In the genomic region with DNA sequence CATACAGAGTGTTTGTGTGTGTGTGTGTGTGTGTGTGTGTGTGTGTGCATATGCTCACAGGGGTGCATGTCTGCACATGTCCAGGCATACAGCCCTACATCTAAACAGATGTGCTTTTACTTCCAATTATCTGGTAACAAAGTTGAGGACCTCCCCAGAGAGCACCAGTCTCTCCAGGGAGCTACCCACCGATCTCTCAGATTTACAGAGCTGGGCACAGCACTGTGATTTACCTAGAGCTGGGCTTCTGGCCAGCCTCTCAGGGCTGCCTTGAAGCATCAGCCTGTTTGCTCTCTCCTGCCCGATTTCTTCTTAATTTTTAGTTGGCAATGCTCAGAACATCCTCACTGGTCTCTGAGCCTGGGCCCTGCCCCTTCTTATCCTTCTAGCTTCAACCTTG, we compare ENCODE assay signal across 14 mouse cellular contexts.
"Had no signal": no experiment of that assay in that cellular context is flagged by ENCODE, and none has a peak within 500 bp of the region (broad histone marks: within the 10 kb centered on the region; RNA-seq: fewer than 3 reads in every experiment).

No protein-coding gene starts in this region.

- H3K27ac ChIP-seq: kidney, postnatal 0 days; layer of hippocampus, adult 2 months; limb, embryonic 13.5 days; liver, embryonic 14.5 days; stomach, embryonic 15.5 days had no signal

- H3K9me3 ChIP-seq: limb, embryonic 13.5 days; stomach, embryonic 15.5 days had no signal

- H3K36me3 ChIP-seq: limb, embryonic 13.5 days; stomach, embryonic 15.5 days had no signal

- H3K4me3 ChIP-seq: layer of hippocampus, adult 2 months; limb, embryonic 13.5 days; stomach, embryonic 15.5 days had no signal

- H3K27me3 ChIP-seq: stomach, embryonic 15.5 days had no signal

- DNase-seq: kidney, adult 9 months; kidney, postnatal 4 days; left cerebral cortex, postnatal 4 days; lung, adult 18-20 months; lung, postnatal 36 days; right cerebral cortex, postnatal 4 days; spleen, adult 18-20 months; thymus, adult 2 months; thymus, postnatal 25 days had no signal

- H3K4me2 ChIP-seq: limb, embryonic 13.5 days; stomach, embryonic 15.5 days had no signal

- H3K9ac ChIP-seq: limb, embryonic 13.5 days; liver, embryonic 14.5 days; stomach, embryonic 15.5 days had no signal
